Mouse (Mus musculus) central nervous system, embryonic 14 days (tissue): ENCODE results near the gene Tac4. TPM values are rescaled to one million over a fixed set of nuclear protein-coding genes. Genes with fewer than 3 reads are reported as not detected.

Experiments
- polyA plus RNA-seq: library from polyadenylated mRNA; depleted of rRNA; stranded (reverse); fragments of >200 nt; gene quantifications from 2 replicates; pipeline ENCODE4 v1.2.3, GENCODE M21; 2012; rRNA removed

Gene Tac4
- not detected in 2 replicates for polyA plus RNA-seq

DNA sequence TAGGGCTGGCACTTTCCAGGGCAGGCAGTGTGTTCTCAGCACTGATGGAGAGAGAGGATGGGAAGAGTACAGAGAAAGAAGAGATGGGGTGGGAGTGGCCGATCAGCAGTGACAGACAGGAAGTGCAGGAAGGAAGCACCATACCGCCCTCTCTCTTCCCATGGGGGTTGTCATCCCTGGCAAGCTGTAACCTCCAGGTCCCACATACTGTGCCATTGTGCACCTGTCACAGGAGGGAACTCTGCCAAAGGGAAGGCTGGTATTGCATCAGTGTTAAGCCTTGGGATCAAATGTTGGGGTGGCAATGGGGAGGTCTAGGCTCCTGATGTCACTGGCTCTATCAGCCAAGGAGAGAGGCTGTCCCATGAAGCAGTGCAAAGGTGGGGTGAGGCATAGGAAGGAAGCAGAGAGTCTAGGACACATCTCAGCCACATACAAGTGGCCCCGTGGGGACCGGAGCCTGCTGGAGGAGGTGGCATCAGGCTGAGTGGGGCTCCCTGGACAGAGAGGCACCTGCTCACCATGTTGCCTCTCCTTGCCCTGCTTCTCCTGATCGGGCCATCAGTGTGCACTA lies at the start of gene Tac4:
Tac4 (plus strand) TSS at position 352 of the 574 bp plus-strand sequence.

DNA sequence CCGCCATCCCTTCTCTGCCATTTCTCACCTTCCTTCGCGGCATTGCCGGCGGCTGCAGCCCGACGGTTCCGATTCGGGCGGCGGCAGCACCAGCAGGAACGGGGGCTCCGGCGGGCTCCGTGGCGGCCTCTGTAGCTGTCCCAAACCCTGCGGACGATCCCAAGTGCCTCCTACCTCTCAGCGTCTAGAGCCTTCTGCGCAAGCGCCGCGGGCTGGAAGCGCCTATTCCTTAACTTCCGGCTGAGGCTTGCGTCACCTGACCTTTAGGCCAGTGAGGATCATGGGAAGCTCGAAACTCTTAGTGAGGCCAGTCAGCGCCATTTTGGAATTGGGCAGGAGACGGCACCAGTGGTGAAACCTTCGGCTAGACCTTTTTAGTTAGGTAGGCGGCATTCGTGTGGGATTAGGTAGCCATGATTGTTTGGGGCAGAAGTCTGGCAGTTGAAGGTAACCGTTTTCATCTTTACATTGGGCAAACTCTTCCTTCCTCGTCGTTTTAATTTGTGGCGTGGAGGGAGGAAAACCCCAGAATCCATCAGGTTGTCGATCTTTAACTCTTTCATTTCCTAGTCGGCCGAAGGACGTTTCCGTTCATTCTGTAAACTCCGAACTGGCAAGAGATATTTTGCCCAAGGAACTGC lies 48.8 kb downstream of the Tac4 start, which contains the start of gene Kat7:
Kat7 (minus strand) TSS at position 240 of the 641 bp plus-strand sequence.

Other genes with a start within 250 kb of the Tac4 start
- 16.6 and 21.0 TPM in 2 replicates for gene Pdk2, start 220.2 kb upstream of the Tac4 start, polyA plus RNA-seq
- 17.3 and 22.0 TPM in 2 replicates for gene Itga3, start 184.7 kb upstream of the Tac4 start, polyA plus RNA-seq
- 0.49 and 2.0 TPM in 2 replicates for gene Dlx3, start 141.4 kb upstream of the Tac4 start, polyA plus RNA-seq
- 0.02 and 0.73 TPM in 2 replicates for gene Dlx4, start 115.3 kb upstream of the Tac4 start, polyA plus RNA-seq
- 47.7 TPM in 2 replicates for gene Kat7, start 48.7 kb downstream of the Tac4 start, polyA plus RNA-seq
- 11.8 and 16.1 TPM in 2 replicates for gene Fam117a, start 75.5 kb downstream of the Tac4 start, polyA plus RNA-seq
- 117 and 125 TPM in 2 replicates for gene Slc35b1, start 123.2 kb downstream of the Tac4 start, polyA plus RNA-seq
- gene Spop, start 152.6 kb downstream of the Tac4 start, polyA plus RNA-seq: 52.7 and 62.4 TPM in 2 replicates